Comparison of ENCODE assay signal across 19 mouse cellular contexts in the genomic region with DNA sequence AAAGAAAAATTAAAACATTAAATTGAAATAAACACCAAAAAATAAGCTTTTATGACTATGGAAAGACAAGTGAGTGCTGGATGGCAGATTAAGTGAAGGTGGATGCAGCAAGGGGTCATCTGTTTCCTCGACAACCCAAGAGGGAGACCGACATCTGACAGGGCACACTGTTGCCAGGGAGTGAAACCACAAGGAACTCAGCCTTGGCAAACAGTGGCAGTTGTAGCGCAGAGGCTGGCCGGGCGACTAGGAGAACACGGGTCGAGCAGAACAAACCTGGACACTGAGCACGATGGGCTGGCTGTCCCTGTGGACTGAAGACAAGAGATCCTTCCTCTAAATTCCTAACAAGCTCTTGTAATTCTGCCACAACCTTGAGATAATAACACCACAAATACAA.
DNase-seq lines count a peak whose midpoint lies in the region; ATAC-seq and TF ChIP-seq lines count a peak whose summit lies in the region.
"Had no signal": no experiment of that assay in that cellular context is flagged by ENCODE, and none has a peak within 500 bp of the region (broad histone marks: within the 10 kb centered on the region; RNA-seq: fewer than 3 reads in every experiment).

No protein-coding gene starts in this region.

- H3K27ac ChIP-seq in neural tube, embryonic 14.5 days (ENCODE audit: low read depth, low read length): no peak overlapping the region
- no peak overlapping the region for H3K27ac ChIP-seq in intestine, postnatal 0 days (ENCODE audit: low read depth, low read length)
- H3K27ac ChIP-seq: embryonic facial prominence, embryonic 10.5 days; heart, embryonic 10.5 days; hindbrain, embryonic 15.5 days; kidney, postnatal 0 days; liver, embryonic 13.5 days; neural tube, embryonic 13.5 days had no signal

- no peaks in the 10 kb centered on the region for H3K9me3 ChIP-seq in neural tube, embryonic 14.5 days (ENCODE audit: control insufficient read depth, low read length)
- H3K9me3 ChIP-seq in intestine, postnatal 0 days (ENCODE audit: control insufficient read depth): no peaks in the 10 kb centered on the region
- H3K9me3 ChIP-seq: embryonic facial prominence, embryonic 10.5 days; heart, embryonic 10.5 days; hindbrain, embryonic 15.5 days; liver, embryonic 13.5 days; neural tube, embryonic 13.5 days had no signal

- no peak overlapping the region for H3K4me3 ChIP-seq in neural tube, embryonic 14.5 days (ENCODE audit: low read depth, low read length)
- no peak overlapping the region for H3K4me3 ChIP-seq in intestine, postnatal 0 days (ENCODE audit: low read depth, low read length)
- H3K4me3 ChIP-seq: embryonic facial prominence, embryonic 10.5 days; heart, embryonic 10.5 days; hindbrain, embryonic 15.5 days; left cerebral cortex, adult 2 months; liver, embryonic 13.5 days; neural tube, embryonic 13.5 days had no signal

- peak; percentile 28; the same call in 1 of the 2 replicates for ATAC-seq in neural tube, embryonic 14.5 days (ENCODE audit: low read depth)
- no peak for ATAC-seq in intestine, postnatal 0 days

- intact Hi-C loops in gastrocnemius, postnatal 14 days (cut with DNase I; ENCODE audit: low total_unique reads): no loop called here
- intact Hi-C loops in gastrocnemius, postnatal 36 days (cut with DNase I): no loop called here

- peak; percentile 21 for DNase-seq in adrenal gland, postnatal 14 days
- no peak for DNase-seq in adrenal gland, postnatal 10 days
- DNase-seq in gastrocnemius, postnatal 14 days: peak; percentile 15
- DNase-seq in gastrocnemius, postnatal 36 days: no peak
- no peak for DNase-seq in neural tube, embryonic 10.5 days (ENCODE audit: extremely low spot score, low spot score)
- no peak for DNase-seq in c-Kit-positive CD71-positive TER-119-positive erythroid progenitor cells, embryonic 14.5 days (ENCODE audit: low spot score)
- DNase-seq: heart, postnatal 10 days; kidney, adult 11 months; liver, embryonic 13.5 days; right cerebral cortex, postnatal 4 days; thymus, postnatal 14 days had no signal

- TF ChIP-seq CTCF in intestine, postnatal 0 days (IDR thresholded peaks at IDR 0.05; ENCODE audit: low read depth): no peak

- H3K36me3 ChIP-seq in neural tube, embryonic 14.5 days (ENCODE audit: control insufficient read depth, insufficient read depth, low read length): no peaks in the 10 kb centered on the region
- no peaks in the 10 kb centered on the region for H3K36me3 ChIP-seq in intestine, postnatal 0 days (ENCODE audit: control insufficient read depth, insufficient read depth)
- H3K36me3 ChIP-seq: embryonic facial prominence, embryonic 10.5 days; heart, embryonic 10.5 days; hindbrain, embryonic 15.5 days; liver, embryonic 13.5 days; neural tube, embryonic 13.5 days had no signal

- peaks cover 8% of the 10 kb centered on the region; the same call in 1 of the 2 replicates for H3K4me1 ChIP-seq in neural tube, embryonic 14.5 days (ENCODE audit: control insufficient read depth, insufficient read depth, low read length)
- H3K4me1 ChIP-seq in intestine, postnatal 0 days (replicated peaks; ENCODE audit: control insufficient read depth, insufficient read depth, low read length): no peaks in the 10 kb centered on the region
- H3K4me1 ChIP-seq: embryonic facial prominence, embryonic 10.5 days; heart, embryonic 10.5 days; liver, embryonic 13.5 days had no signal

- H3K4me2 ChIP-seq in neural tube, embryonic 14.5 days (ENCODE audit: low read depth, low read length): no peak overlapping the region
- no peak overlapping the region for H3K4me2 ChIP-seq in intestine, postnatal 0 days (replicated peaks; ENCODE audit: low read depth)
- H3K4me2 ChIP-seq: hindbrain, embryonic 15.5 days; liver, embryonic 13.5 days; neural tube, embryonic 13.5 days had no signal

- no peaks in the 10 kb centered on the region for H3K27me3 ChIP-seq in neural tube, embryonic 14.5 days (ENCODE audit: control insufficient read depth, insufficient read depth, low read length)
- H3K27me3 ChIP-seq in intestine, postnatal 0 days (replicated peaks; ENCODE audit: control insufficient read depth, insufficient read depth, low read length): no peaks in the 10 kb centered on the region
- H3K27me3 ChIP-seq: hindbrain, embryonic 15.5 days; liver, embryonic 13.5 days; neural tube, embryonic 13.5 days had no signal

- 59% methylated on average over 8 of the region's 8 CpGs for WGBS in neural tube, embryonic 14.5 days
- 76% methylated on average over 8 of the region's 8 CpGs for WGBS in intestine, postnatal 0 days

- H3K9ac ChIP-seq in neural tube, embryonic 14.5 days (replicated peaks; ENCODE audit: low read depth, low read length): no peak overlapping the region
- H3K9ac ChIP-seq in intestine, postnatal 0 days (ENCODE audit: low read depth, low read length): no peak overlapping the region
- H3K9ac ChIP-seq: hindbrain, embryonic 15.5 days; liver, embryonic 13.5 days; neural tube, embryonic 13.5 days had no signal

Comparison
In these comparisons a context has a peak if more than half of its experiments do, and no peak if none do; other contexts are left out.
1. DNase-seq: peak in adrenal gland, postnatal 14 days (single experiment) and gastrocnemius, postnatal 14 days (single experiment); none in adrenal gland, postnatal 10 days (single experiment), gastrocnemius, postnatal 36 days (0 of 2), neural tube, embryonic 10.5 days (single experiment) and c-Kit-positive CD71-positive TER-119-positive erythroid progenitor cells, embryonic 14.5 days (single experiment).